Mouse (Mus musculus): ENCODE measurements at regions not wholly inside any gene's neighbourhood (a gene's known extent, or its start where the extent isn't known, plus 50 kb on each side); places are given as distances from the start of the nearest gene placed in this dataset.

DNA sequence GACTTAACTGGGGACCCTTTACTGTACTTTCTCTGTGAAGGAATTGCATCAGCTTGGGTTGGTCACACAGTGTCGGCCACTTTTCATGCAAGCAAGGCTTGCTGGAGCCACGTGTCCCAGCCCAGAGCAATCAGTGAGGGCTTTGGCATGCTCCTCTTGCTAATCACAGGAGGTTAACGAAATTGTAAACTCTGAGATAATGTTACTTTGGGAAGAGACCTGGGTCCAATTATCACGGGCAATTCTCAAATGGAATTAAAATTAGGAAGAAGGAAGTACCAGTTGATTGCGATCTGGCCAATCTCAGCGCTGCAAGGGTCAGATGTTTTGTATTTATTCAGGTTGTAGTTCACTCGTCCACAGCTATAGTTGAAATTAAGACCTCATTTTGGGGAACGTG lies 153.2 kb downstream of the Dusp6 start:
- H3K4me3 ChIP-seq (ENCODE audit: control insufficient read depth, low read depth, low read length) = no peak overlapping the region
- no peaks in the 10 kb centered on the region for H3K36me3 ChIP-seq (ENCODE audit: control insufficient read depth, insufficient read depth, low read length)
- H3K27me3 ChIP-seq (ENCODE audit: control insufficient read depth, insufficient read depth, low read length) = no peaks in the 10 kb centered on the region
- no peak overlapping the region for H3K27ac ChIP-seq (ENCODE audit: control insufficient read depth, insufficient read depth, low read depth, low read length)
- no peak for TF ChIP-seq POLR2A (IDR thresholded peaks at IDR 0.05; ENCODE audit: control insufficient read depth, low read depth, low read length)
- no peak for TF ChIP-seq CTCF (IDR thresholded peaks at IDR 0.05; ENCODE audit: control insufficient read depth, insufficient read depth, insufficient replicate concordance, low read depth, low read length)
- H3K4me1 ChIP-seq (ENCODE audit: control insufficient read depth, insufficient read depth, low read length) = peaks cover 2% of the 10 kb centered on the region; the same call in 1 of the 2 replicates

DNA sequence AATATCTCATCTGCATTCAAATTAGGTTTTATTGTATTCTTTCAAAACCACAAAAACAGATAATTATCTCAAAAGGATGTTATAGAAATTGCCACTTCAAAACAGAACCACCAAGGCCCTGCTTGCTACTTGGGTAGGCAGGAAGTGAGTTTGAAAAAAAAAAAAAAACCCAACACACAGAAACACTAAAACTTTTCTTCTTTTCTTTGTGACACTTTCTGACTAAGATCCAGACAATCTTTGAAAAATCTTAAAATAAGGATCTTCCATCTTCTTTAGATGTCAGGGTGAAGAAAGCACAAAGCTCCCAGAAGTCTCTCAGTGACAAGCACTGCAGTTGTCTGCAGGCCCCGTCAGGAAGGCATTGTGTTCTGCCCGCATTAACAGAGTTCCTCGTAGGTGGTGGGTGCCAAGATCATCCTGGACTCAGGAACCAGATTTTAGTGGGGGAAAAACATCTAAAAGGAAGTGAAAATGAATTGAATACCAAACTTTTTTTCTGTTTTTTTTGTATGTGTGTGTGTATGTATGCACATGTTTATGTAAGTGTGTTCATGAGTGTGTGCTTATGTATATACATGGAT lies 154.0 kb downstream of the Dusp6 start:
- Histone ChIP-seq H3K4me3 (ENCODE audit: control insufficient read depth, low read depth, low read length) (no peak overlapping the region), H3K4me1 (ENCODE audit: control insufficient read depth, insufficient read depth, low read length) (peaks cover 2% of the 10 kb centered on the region; the same call in 1 of the 2 replicates), H3K27ac (ENCODE audit: control insufficient read depth, insufficient read depth, low read depth, low read length) (no peak overlapping the region), H3K27me3 (ENCODE audit: control insufficient read depth, insufficient read depth, low read length) (no peaks in the 10 kb centered on the region), H3K36me3 (ENCODE audit: control insufficient read depth, insufficient read depth, low read length) (no peaks in the 10 kb centered on the region)
- TF ChIP-seq CTCF (IDR thresholded peaks at IDR 0.05; ENCODE audit: control insufficient read depth, insufficient read depth, insufficient replicate concordance, low read depth, low read length) = no peak
- no peak for TF ChIP-seq POLR2A (IDR thresholded peaks at IDR 0.05; ENCODE audit: control insufficient read depth, low read depth, low read length)

DNA sequence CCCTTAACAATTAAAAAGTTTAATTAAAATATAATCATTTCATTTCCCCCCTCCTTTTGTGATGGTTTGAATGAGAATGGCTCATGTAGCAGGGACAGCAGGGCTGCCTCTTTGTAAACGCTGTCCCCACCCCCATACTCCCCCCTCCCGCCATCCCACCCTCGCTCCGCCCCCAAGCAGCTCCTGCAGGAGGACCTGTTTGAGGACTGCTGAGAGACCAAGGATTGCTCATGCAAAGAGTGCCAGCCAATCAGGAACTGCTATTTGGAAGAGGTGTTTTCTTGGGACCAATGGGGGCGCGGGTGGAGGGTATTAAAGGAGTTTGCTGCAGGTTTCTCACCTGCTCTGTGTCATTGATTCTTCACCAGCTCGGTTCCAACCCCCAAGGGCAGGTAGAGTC lies 154.6 kb downstream of the Dusp6 start:
- Histone ChIP-seq H3K4me1 (ENCODE audit: control insufficient read depth, insufficient read depth, low read length) (peaks cover 2% of the 10 kb centered on the region; the same call in 1 of the 2 replicates), H3K36me3 (ENCODE audit: control insufficient read depth, insufficient read depth, low read length) (no peaks in the 10 kb centered on the region), H3K27ac (ENCODE audit: control insufficient read depth, insufficient read depth, low read depth, low read length) (no peak overlapping the region), H3K4me3 (ENCODE audit: control insufficient read depth, low read depth, low read length) (no peak overlapping the region), H3K27me3 (ENCODE audit: control insufficient read depth, insufficient read depth, low read length) (no peaks in the 10 kb centered on the region)
- TF ChIP-seq POLR2A (IDR thresholded peaks at IDR 0.05; ENCODE audit: control insufficient read depth, low read depth, low read length) = no peak
- no peak for TF ChIP-seq CTCF (IDR thresholded peaks at IDR 0.05; ENCODE audit: control insufficient read depth, insufficient read depth, insufficient replicate concordance, low read depth, low read length)

DNA sequence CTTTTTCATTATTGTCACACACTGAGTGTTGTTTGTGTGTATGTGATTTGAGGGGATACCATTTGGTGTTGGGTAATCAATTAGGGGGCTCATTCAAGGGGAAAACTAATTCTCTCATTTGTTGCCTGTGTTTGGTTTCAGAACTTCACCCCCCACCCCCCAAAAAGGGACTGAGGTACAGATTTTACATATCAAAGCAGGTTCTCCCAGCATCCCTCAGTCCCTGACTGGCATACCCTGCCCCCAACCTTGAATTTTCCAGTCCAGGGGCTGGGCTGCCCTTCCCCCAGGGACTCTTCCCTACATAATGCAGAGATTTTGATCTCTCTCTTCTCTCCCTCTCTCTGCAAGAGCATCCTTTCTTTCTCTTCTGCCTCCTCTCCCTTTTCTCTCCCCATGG lies 155.5 kb downstream of the Dusp6 start:
- no peak overlapping the region for H3K27ac ChIP-seq (ENCODE audit: control insufficient read depth, insufficient read depth, low read depth, low read length)
- no peak overlapping the region for H3K4me3 ChIP-seq (ENCODE audit: control insufficient read depth, low read depth, low read length)
- TF ChIP-seq POLR2A (IDR thresholded peaks at IDR 0.05; ENCODE audit: control insufficient read depth, low read depth, low read length) (no peak), CTCF (IDR thresholded peaks at IDR 0.05; ENCODE audit: control insufficient read depth, insufficient read depth, insufficient replicate concordance, low read depth, low read length) (no peak)
- H3K36me3 ChIP-seq (ENCODE audit: control insufficient read depth, insufficient read depth, low read length) = no peaks in the 10 kb centered on the region
- H3K4me1 ChIP-seq (ENCODE audit: control insufficient read depth, insufficient read depth, low read length) = peaks cover 2% of the 10 kb centered on the region; the same call in 1 of the 2 replicates
- no peaks in the 10 kb centered on the region for H3K27me3 ChIP-seq (ENCODE audit: control insufficient read depth, insufficient read depth, low read length)

DNA sequence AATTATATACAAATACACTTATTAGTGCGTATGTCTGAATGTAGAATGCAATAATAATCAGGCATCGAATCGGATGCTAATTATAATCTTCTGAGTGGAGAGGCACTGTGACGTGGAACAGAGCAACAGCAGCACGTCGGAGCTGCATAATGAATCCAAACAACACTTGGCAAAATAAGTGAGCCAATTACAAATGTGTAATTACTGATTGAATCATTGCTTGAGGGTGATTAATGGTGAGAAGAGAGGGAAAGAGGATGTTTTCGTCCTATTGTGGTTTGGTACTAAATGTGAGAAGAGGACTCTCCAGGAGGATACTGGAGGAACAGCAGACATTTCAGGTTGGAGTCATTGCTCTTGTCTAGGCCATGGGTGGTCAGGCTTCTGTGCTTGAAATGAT lies 156.5 kb downstream of the Dusp6 start:
- H3K4me1 ChIP-seq (ENCODE audit: control insufficient read depth, insufficient read depth, low read length) = peaks cover 2% of the 10 kb centered on the region; the same call in 1 of the 2 replicates
- no peak overlapping the region for H3K27ac ChIP-seq (ENCODE audit: control insufficient read depth, insufficient read depth, low read depth, low read length)
- H3K36me3 ChIP-seq (ENCODE audit: control insufficient read depth, insufficient read depth, low read length) = no peaks in the 10 kb centered on the region
- no peak overlapping the region for H3K4me3 ChIP-seq (ENCODE audit: control insufficient read depth, low read depth, low read length)
- H3K27me3 ChIP-seq (ENCODE audit: control insufficient read depth, insufficient read depth, low read length) = no peaks in the 10 kb centered on the region
- TF ChIP-seq POLR2A (IDR thresholded peaks at IDR 0.05; ENCODE audit: control insufficient read depth, low read depth, low read length) (no peak), CTCF (IDR thresholded peaks at IDR 0.05; ENCODE audit: control insufficient read depth, insufficient read depth, insufficient replicate concordance, low read depth, low read length) (no peak)

DNA sequence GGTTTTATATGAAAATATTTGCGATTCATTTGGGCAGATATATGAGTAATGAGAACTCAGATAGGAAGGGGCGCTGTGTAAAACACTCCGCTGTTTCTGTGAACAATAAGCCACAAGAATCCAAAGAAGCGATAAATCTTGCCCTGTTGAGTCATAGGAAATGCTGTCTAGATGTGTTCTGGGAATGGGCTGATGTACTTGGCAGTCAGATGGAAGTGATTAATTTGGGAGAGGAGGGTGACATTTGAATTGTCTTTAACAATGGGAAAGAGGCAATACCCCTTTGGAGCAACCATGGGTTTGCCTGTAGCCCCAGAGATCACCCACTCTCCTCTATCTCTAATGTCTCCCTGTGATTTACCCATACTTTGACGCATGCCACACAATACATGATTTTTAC lies 160.4 kb downstream of the Dusp6 start:
- Histone ChIP-seq H3K27ac (ENCODE audit: control insufficient read depth, insufficient read depth, low read depth, low read length) (no peak overlapping the region), H3K4me1 (ENCODE audit: control insufficient read depth, insufficient read depth, low read length) (no peaks in the 10 kb centered on the region), H3K36me3 (ENCODE audit: control insufficient read depth, insufficient read depth, low read length) (no peaks in the 10 kb centered on the region), H3K27me3 (ENCODE audit: control insufficient read depth, insufficient read depth, low read length) (no peaks in the 10 kb centered on the region), H3K4me3 (ENCODE audit: control insufficient read depth, low read depth, low read length) (no peak overlapping the region)
- no peak for TF ChIP-seq CTCF (IDR thresholded peaks at IDR 0.05; ENCODE audit: control insufficient read depth, insufficient read depth, insufficient replicate concordance, low read depth, low read length)
- no peak for TF ChIP-seq POLR2A (IDR thresholded peaks at IDR 0.05; ENCODE audit: control insufficient read depth, low read depth, low read length)

- H3K4me1 ChIP-seq (ENCODE audit: control insufficient read depth, insufficient read depth, low read length) = no peaks in the 10 kb centered on the region
- H3K27me3 ChIP-seq (ENCODE audit: control insufficient read depth, insufficient read depth, low read length) = no peaks in the 10 kb centered on the region
- TF ChIP-seq CTCF (IDR thresholded peaks at IDR 0.05; ENCODE audit: control insufficient read depth, insufficient read depth, insufficient replicate concordance, low read depth, low read length) (no peak), POLR2A (IDR thresholded peaks at IDR 0.05; ENCODE audit: control insufficient read depth, low read depth, low read length) (no peak)
- no peak overlapping the region for H3K27ac ChIP-seq (ENCODE audit: control insufficient read depth, insufficient read depth, low read depth, low read length)
- no peak overlapping the region for H3K4me3 ChIP-seq (ENCODE audit: control insufficient read depth, low read depth, low read length)
- H3K36me3 ChIP-seq (ENCODE audit: control insufficient read depth, insufficient read depth, low read length) = no peaks in the 10 kb centered on the region
These were observed 162.2 kb downstream of the Dusp6 start for GRCm38 (mm10) chr10:99425265-99425664.
